Mouse (Mus musculus): ENCODE results near the gene Gm21244. TPM values are rescaled to one million over a fixed set of nuclear protein-coding genes. Genes with fewer than 3 reads are reported as not detected.

Gene Gm21244
- not detected in 2 replicates for polyA plus RNA-seq (2021; fragmentation: Nextera tagmentation)
- long read RNA-seq, experiment 1: 0 reads
- long read RNA-seq, experiment 2: 0 reads

GRCm38 (mm10) chrY:7169193-7169592 lies at the start of gene Gm21244:
Gene Gm21244 (minus strand): TSS chrY:7169293.

Other genes with a start within 250 kb of the Gm21244 start
- gene Gm28998, start 84.5 kb upstream of the Gm21244 start, polyA plus RNA-seq (2021; fragmentation: Nextera tagmentation): not detected in 2 replicates
- gene Gm21788, start 235.7 kb upstream of the Gm21244 start, polyA plus RNA-seq (2021; fragmentation: Nextera tagmentation): not detected in 2 replicates